ENCODE assay signal across 28 mouse cellular contexts in the genomic region with DNA sequence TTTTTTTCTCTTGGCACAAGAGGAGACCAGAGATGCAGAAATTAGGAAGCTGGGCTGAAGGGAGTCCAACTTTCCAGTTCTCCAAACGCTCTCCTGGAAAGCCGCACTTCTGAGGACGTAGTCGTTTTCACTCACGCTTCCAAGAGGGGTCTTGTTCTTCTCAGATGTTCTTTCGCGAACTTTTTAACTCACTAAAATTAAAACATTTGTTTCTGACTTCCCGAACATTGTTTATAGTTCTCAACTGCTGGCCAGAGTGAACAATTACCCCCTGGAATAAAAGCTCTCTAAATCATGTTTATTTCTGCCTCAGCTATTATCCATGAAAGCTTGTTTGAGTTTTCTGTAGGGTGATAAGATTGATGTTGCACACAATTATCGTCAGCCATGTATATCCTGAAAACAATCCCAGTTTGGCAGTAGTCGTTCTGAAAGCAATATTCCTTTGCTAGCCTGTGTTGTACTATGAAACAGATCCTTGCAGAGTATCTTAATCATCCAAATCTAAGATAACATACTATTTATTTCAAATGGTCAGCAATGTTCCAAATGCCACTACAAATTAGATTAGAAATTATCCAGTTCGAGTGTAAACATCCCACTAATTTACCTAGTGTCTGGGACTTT.
DNase-seq lines count a peak whose midpoint lies in the region; ATAC-seq and TF ChIP-seq lines count a peak whose summit lies in the region.
"Had no signal": no experiment of that assay in that cellular context is flagged by ENCODE, and none has a peak within 500 bp of the region (broad histone marks: within the 10 kb centered on the region; RNA-seq: fewer than 3 reads in every experiment).

No protein-coding gene starts in this region.

- peak; percentile 14 for DNase-seq in embryo, embryonic 10.5 days (ENCODE audit: low spot score)
- no peak for DNase-seq in embryo, embryonic 9.5 days (ENCODE audit: extremely low spot score)
- DNase-seq in kidney, postnatal 0 days (ENCODE audit: low spot score), result peak; percentile 76
- DNase-seq in kidney, postnatal 10 days, result no peak
- DNase-seq in midbrain, embryonic 11.5 days (ENCODE audit: low spot score, missing footprints), result peak; percentile 72
- no peak for DNase-seq in forebrain, embryonic 14.5 days (ENCODE audit: low spot score)
- DNase-seq in left cerebral cortex, adult 9 months (ENCODE audit: low spot score in 2 of 2), result no peak
- DNase-seq: adrenal gland, postnatal 10 days; cerebellum, adult 8-10 months; cerebellum, postnatal 25 days; gastrocnemius, postnatal 14 days; heart, postnatal 14 days; kidney, postnatal 14 days; layer of hippocampus, adult 9-11 months; liver, postnatal 0 days; lung, postnatal 4 days; thymus, adult 2 months; thymus, postnatal 36 days had no signal

- no peak overlapping the region for H3K27ac ChIP-seq in kidney, postnatal 0 days
- H3K27ac ChIP-seq in midbrain, embryonic 11.5 days (ENCODE audit: low read depth, low read length), result no peak overlapping the region
- no peak overlapping the region for H3K27ac ChIP-seq in midbrain, embryonic 16.5 days (ENCODE audit: low read length)
- no peak overlapping the region for H3K27ac ChIP-seq in forebrain, embryonic 14.5 days (ENCODE audit: low read depth, low read length)
- H3K27ac ChIP-seq: forebrain, embryonic 13.5 days; hindbrain, embryonic 10.5 days; hindbrain, embryonic 15.5 days; limb, embryonic 13.5 days; liver, embryonic 12.5 days; midbrain, embryonic 13.5 days had no signal

- no peaks in the 10 kb centered on the region for H3K4me1 ChIP-seq in kidney, postnatal 0 days (replicated peaks; ENCODE audit: insufficient read depth, low read length)
- H3K4me1 ChIP-seq in midbrain, embryonic 11.5 days (ENCODE audit: control insufficient read depth, insufficient read depth, low read length), result no peaks in the 10 kb centered on the region
- 0 out of 2 replicates have a peak, but pooled peaks cover 4% of the 10 kb centered on the region for H3K4me1 ChIP-seq in midbrain, embryonic 16.5 days (ENCODE audit: control insufficient read depth, insufficient read depth, low read length)
- peaks cover 4% of the 10 kb centered on the region; the same call in 1 of the 2 replicates for H3K4me1 ChIP-seq in forebrain, embryonic 14.5 days (ENCODE audit: control insufficient read depth, insufficient read depth, low read length)
- H3K4me1 ChIP-seq: hindbrain, embryonic 10.5 days; liver, embryonic 12.5 days; megakaryocyte, embryonic 14.5 days; midbrain, embryonic 13.5 days had no signal

- 30% methylated on average over 11 of the region's 11 CpGs for WGBS in kidney, postnatal 0 days
- 86% methylated on average over 11 of the region's 11 CpGs for WGBS in midbrain, embryonic 11.5 days
- 76% methylated on average over 11 of the region's 11 CpGs for WGBS in midbrain, embryonic 16.5 days
- WGBS in forebrain, embryonic 14.5 days, result 75% methylated on average over 11 of the region's 11 CpGs

- no peaks in the 10 kb centered on the region for H3K9me3 ChIP-seq in kidney, postnatal 0 days (replicated peaks; ENCODE audit: low read length)
- no peaks in the 10 kb centered on the region for H3K9me3 ChIP-seq in midbrain, embryonic 11.5 days (ENCODE audit: control insufficient read depth, low read length)
- H3K9me3 ChIP-seq in midbrain, embryonic 16.5 days (replicated peaks; ENCODE audit: control insufficient read depth, low read length, poor library complexity, severe bottlenecking), result no peaks in the 10 kb centered on the region
- H3K9me3 ChIP-seq in forebrain, embryonic 14.5 days (replicated peaks; ENCODE audit: control insufficient read depth, low read length), result no peaks in the 10 kb centered on the region
- H3K9me3 ChIP-seq: forebrain, embryonic 13.5 days; hindbrain, embryonic 10.5 days; hindbrain, embryonic 15.5 days; limb, embryonic 13.5 days; liver, embryonic 12.5 days; megakaryocyte, embryonic 14.5 days; midbrain, embryonic 13.5 days had no signal

- TF ChIP-seq CTCF in kidney, postnatal 0 days (IDR thresholded peaks at IDR 0.05; ENCODE audit: low read depth), result no peak

- no peaks in the 10 kb centered on the region for H3K27me3 ChIP-seq in kidney, postnatal 0 days (ENCODE audit: insufficient read depth, low read length)
- no peaks in the 10 kb centered on the region for H3K27me3 ChIP-seq in midbrain, embryonic 11.5 days (ENCODE audit: control insufficient read depth, insufficient read depth, low read length)
- no peaks in the 10 kb centered on the region for H3K27me3 ChIP-seq in midbrain, embryonic 16.5 days (ENCODE audit: control insufficient read depth, insufficient read depth, low read depth, low read length)
- no peaks in the 10 kb centered on the region for H3K27me3 ChIP-seq in forebrain, embryonic 14.5 days (replicated peaks; ENCODE audit: control insufficient read depth, insufficient read depth, low read length)
- H3K27me3 ChIP-seq: CH12.LX; forebrain, embryonic 13.5 days; hindbrain, embryonic 15.5 days; limb, embryonic 13.5 days; liver, embryonic 12.5 days; megakaryocyte, embryonic 14.5 days; midbrain, embryonic 13.5 days had no signal

- H3K9ac ChIP-seq in kidney, postnatal 0 days (ENCODE audit: low read depth, low read length), result no peak overlapping the region
- no peak overlapping the region for H3K9ac ChIP-seq in midbrain, embryonic 11.5 days (ENCODE audit: low read length)
- H3K9ac ChIP-seq in midbrain, embryonic 16.5 days (ENCODE audit: low read depth, low read length), result no peak overlapping the region
- H3K9ac ChIP-seq in forebrain, embryonic 14.5 days (ENCODE audit: low read length), result no peak overlapping the region
- H3K9ac ChIP-seq: forebrain, embryonic 13.5 days; hindbrain, embryonic 15.5 days; limb, embryonic 13.5 days; liver, embryonic 12.5 days; liver, postnatal 0 days; midbrain, embryonic 13.5 days had no signal

- no peaks in the 10 kb centered on the region for H3K36me3 ChIP-seq in kidney, postnatal 0 days (ENCODE audit: insufficient read depth, low read length)
- no peaks in the 10 kb centered on the region for H3K36me3 ChIP-seq in midbrain, embryonic 11.5 days (ENCODE audit: control insufficient read depth, insufficient read depth, low read length)
- H3K36me3 ChIP-seq in midbrain, embryonic 16.5 days (ENCODE audit: control insufficient read depth, insufficient read depth, low read length), result no peaks in the 10 kb centered on the region
- no peaks in the 10 kb centered on the region for H3K36me3 ChIP-seq in forebrain, embryonic 14.5 days (ENCODE audit: control insufficient read depth, insufficient read depth, low read length)
- H3K36me3 ChIP-seq: hindbrain, embryonic 10.5 days; hindbrain, embryonic 15.5 days; limb, embryonic 13.5 days; liver, embryonic 12.5 days; midbrain, embryonic 13.5 days had no signal

- ATAC-seq in kidney, postnatal 0 days (replicated peaks; ENCODE audit: low FRiP score, low read depth), result no peak
- no peak for ATAC-seq in midbrain, embryonic 11.5 days (ENCODE audit: low FRiP score)
- ATAC-seq in midbrain, embryonic 16.5 days, result no peak
- no peak for ATAC-seq in forebrain, embryonic 14.5 days
- ATAC-seq: forebrain, embryonic 13.5 days; inflammation-experienced regulatory T-cells, adult 6 months; liver, embryonic 12.5 days; liver, postnatal 0 days; midbrain, embryonic 13.5 days had no signal

- H3K4me3 ChIP-seq in kidney, postnatal 0 days (replicated peaks; ENCODE audit: low read depth, low read length), result no peak overlapping the region
- H3K4me3 ChIP-seq in midbrain, embryonic 11.5 days (ENCODE audit: low read depth, low read length), result no peak overlapping the region
- H3K4me3 ChIP-seq in midbrain, embryonic 16.5 days (ENCODE audit: low read depth, low read length), result no peak overlapping the region
- no peak overlapping the region for H3K4me3 ChIP-seq in forebrain, embryonic 14.5 days (ENCODE audit: low read depth, low read length)
- H3K4me3 ChIP-seq: forebrain, embryonic 13.5 days; hindbrain, embryonic 10.5 days; hindbrain, embryonic 15.5 days; limb, embryonic 13.5 days; liver, embryonic 12.5 days; megakaryocyte, embryonic 14.5 days; midbrain, embryonic 13.5 days had no signal

- no peak overlapping the region; the same call in 1 of the 2 replicates for H3K4me2 ChIP-seq in kidney, postnatal 0 days (ENCODE audit: low read length)
- H3K4me2 ChIP-seq in midbrain, embryonic 11.5 days, result no peak overlapping the region
- H3K4me2 ChIP-seq in midbrain, embryonic 16.5 days (ENCODE audit: low read length), result no peak overlapping the region
- H3K4me2 ChIP-seq in forebrain, embryonic 14.5 days (ENCODE audit: low read length), result no peak overlapping the region
- H3K4me2 ChIP-seq: forebrain, embryonic 13.5 days; hindbrain, embryonic 15.5 days; limb, embryonic 13.5 days; liver, embryonic 12.5 days; midbrain, embryonic 13.5 days had no signal

Comparison
In these comparisons a context has a peak if more than half of its experiments do, and no peak if none do; other contexts are left out.
1. DNase-seq: peak in embryo, embryonic 10.5 days (single experiment), kidney, postnatal 0 days (single experiment) and midbrain, embryonic 11.5 days (single experiment); none in embryo, embryonic 9.5 days (single experiment), kidney, postnatal 10 days (single experiment), forebrain, embryonic 14.5 days (single experiment) and left cerebral cortex, adult 9 months (0 of 2).